Mouse (Mus musculus) cerebellum, adult 9-11 months (tissue): ENCODE measurements around the gene Prickle2.

ENCODE experiments used
- DNase-seq: peaks from one replicate; pipeline ENCODE4 v3.0.0; 2022

Prickle2 gene

DNA sequence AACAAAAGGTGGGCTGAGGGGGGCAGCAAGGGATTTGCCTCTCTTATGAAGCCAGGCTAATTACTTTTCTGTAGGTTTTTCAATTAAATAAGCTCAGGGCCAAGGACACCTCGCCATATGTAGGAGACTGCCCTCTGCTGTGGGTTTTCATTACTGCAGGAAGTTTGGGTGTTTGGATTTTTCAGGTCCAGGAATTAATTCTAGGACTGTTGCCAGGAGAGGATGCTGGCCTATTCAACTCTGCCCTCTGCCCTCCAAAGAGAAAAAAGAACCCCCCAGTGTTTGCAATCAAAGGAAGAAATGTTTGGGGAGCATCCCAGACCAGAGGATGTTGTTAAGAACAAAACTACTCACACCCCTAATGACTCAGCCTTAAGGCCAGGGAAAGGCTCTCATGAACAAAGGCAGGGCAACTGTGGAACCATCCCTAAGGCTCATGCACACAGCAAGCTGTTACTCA is 40.4 kb downstream of the Prickle2 start:
- DNase-seq = peak; percentile 45

GRCm38 (mm10) chr6:92663885-92664284 is 42.1 kb downstream of the Prickle2 start:
- no peak for DNase-seq

- no peak for DNase-seq
Observed at GRCm38 (mm10) chr6:92663433-92663832, 42.5 kb downstream of the Prickle2 start.

GRCm38 (mm10) chr6:92649063-92649462 is 56.9 kb downstream of the Prickle2 start:
- DNase-seq = no peak

DNA sequence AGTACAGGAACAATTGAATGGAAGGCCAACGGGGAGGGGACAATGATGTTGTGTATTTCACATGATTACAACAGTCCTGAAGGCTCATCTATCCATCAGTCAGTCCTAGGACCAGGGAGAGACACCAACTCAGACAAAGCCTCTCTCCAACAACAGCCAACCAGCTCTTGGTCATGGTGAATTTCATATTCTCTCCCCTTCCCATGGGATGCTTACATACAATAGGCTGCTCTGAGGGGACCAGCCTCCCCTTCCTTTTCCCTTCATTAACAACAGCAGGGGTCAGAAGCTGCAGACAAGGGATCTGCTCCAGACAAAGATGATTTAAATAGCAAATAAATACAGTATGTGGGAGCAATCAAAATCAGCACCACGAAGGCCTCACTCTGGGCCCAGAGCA is 57.4 kb downstream of the Prickle2 start:
- DNase-seq = no peak

GRCm38 (mm10) chr6:92642929-92643328 is 63.0 kb downstream of the Prickle2 start:
- DNase-seq = no peak

DNA sequence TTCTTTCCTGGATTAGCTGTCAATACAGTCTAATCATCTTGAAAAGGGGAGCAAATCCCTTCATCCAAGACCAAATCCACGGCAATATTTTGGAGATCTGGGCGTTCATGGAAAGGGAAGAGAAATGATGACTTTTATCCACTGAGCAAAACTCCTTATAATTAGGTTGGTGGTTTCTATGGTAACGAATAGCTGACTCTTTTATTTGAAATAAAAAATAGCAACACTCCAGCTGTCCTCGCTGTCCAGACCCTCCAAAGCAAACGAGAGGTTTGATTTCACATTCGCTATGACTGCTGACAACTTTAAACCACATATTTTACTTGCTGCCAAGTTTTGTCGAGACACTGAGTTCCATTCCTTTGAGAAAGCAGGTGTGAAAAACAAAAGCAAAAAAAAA is 64.0 kb downstream of the Prickle2 start:
- DNase-seq = no peak

DNA sequence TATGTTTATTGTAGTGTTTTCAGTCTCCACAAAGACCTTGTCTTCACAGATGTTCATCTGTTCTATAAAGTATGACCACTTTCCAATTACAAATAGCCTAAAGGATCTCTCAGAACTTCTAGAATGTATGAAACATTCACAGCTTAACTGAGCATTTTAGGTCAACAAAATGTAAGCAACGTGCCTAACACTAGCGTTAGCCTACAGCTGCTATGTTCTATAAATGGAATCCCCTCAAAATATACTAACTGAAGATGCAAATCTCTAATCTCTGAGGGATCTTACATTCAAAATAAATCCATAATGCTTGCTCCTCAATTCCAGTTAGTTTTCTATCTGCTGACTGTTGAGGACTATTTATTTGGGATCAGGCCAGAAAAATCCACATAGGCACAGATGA is 65.1 kb downstream of the Prickle2 start:
- DNase-seq = no peak

DNA sequence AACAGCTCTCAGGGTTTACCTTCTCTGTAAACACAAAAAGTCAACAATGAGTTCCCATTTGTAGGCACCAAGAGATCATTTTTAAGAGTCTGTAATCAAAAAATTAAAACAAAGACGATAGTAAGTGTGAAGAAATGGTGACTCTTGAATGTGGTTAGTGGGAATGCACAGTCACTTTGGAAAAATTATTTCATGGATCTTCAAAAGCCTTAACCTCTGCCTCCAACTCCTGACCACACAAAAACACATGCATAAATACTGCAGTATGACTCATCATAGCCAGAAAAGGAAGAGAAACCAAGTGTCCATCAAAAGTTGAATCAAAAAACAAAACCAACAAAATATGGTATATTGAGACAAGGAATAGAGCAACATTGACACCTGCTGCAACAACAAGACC is 69.5 kb downstream of the Prickle2 start:
- DNase-seq = no peak

- DNase-seq = no peak
Observed at GRCm38 (mm10) chr6:92634876-92635468, 71.0 kb downstream of the Prickle2 start.

- DNase-seq = no peak
Observed at GRCm38 (mm10) chr6:92630991-92631390, 75.0 kb downstream of the Prickle2 start.

DNA sequence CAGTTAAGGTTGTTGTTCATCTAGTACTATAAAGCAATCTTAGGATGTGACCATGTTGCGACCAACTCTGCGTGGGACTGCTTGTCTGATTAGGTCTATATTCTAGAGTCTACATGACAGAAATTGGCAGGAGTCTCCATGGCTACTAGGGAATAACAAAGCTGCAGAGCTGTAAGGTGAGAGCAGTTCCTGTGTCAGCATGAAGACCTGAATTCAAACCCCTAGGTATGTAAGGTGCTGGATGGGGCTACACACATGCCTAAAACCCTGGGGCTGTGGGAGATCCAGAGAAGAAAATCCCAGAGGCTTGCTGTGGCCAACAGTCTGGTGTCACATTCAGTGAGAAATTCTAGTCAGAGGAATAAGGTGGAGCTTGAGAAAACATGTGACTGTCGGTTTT is 78.2 kb downstream of the Prickle2 start:
- DNase-seq = no peak

DNA sequence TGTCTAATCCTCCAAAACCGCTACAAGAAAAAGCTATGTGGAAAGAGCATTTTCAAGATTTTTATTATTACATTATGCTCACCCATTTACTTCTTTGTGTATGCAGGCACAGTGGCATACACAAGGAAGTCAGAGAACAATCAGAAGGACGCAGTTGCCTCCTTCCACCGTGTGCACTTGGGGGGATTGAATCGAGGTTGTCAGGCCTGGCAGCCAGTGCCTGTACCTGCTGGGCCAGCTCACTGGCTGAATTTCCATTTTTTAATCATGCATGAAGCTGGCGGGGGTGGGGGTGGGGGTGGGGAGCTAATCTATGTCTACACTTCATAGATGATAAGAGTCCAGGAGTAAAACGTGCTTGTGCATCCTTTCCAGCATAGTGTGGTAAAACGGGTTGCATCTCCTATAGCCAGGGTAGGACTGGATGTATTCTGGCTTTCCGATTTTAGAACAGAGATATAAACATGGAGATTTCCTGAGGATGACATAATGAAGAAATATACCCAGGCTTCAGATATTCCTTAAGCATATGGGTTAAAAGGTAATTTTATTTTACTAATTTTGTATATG is 78.8 kb downstream of the Prickle2 start:
- no peak for DNase-seq

DNA sequence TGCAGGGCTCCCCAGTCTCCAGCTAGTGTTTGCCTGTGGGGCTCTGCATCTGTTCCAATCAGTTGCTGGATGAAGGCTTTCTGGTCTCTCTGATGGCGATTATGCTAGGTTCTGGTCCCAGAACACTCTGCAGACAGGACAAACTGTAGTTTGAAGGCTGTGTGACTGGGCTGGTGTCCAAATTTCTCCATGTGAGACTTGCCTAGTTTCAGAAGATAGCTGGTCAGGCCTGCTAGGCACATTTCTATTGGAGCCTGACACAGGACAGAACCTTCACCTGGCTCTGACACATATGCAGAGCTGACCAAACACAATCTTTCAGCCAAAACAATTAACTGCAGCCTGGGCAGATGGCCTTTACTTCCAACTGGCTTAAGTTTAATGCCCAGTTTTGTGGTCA is 80.0 kb downstream of the Prickle2 start:
- no peak for DNase-seq

DNA sequence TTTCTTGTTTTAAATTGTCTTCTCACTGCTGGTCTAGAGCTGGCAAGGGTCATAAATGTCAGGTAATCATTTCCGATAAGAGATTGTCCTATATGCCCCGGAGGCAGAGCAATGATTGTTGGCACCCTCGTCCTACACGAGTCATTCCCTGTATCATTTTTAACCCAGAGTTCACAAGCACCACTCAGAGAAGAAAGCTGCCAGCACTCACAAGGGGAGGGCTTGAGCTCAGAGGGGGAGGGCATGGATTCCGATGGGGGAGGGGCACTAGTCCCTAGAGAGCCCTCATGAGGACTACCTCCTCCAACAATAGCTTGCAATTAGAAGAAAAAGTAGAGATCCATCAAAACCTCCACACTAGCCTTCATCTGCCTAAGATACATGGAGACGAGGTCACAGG is 81.6 kb downstream of the Prickle2 start:
- DNase-seq = no peak

- DNase-seq = no peak
Observed at GRCm38 (mm10) chr6:92617183-92617582, 88.8 kb downstream of the Prickle2 start.

DNA sequence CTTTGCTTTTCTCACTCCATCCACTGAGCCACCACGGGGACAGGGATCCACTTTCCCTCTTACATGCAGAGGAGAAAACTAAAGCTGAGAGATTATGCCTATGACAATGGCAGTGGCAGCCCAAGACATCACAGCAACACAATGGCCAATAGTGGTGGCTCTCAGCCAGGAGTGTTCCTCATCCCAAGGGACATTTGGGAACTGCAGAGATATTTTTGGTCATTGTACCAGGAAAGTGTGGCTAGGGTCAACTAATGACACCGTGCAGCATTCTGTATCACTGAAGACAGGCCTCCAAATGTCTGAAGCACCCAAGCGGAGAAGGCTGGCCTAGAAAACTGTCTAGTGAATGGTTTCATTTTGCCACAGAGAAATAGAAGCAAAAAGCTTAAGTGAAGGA is 91.2 kb downstream of the Prickle2 start:
- no peak for DNase-seq

DNA sequence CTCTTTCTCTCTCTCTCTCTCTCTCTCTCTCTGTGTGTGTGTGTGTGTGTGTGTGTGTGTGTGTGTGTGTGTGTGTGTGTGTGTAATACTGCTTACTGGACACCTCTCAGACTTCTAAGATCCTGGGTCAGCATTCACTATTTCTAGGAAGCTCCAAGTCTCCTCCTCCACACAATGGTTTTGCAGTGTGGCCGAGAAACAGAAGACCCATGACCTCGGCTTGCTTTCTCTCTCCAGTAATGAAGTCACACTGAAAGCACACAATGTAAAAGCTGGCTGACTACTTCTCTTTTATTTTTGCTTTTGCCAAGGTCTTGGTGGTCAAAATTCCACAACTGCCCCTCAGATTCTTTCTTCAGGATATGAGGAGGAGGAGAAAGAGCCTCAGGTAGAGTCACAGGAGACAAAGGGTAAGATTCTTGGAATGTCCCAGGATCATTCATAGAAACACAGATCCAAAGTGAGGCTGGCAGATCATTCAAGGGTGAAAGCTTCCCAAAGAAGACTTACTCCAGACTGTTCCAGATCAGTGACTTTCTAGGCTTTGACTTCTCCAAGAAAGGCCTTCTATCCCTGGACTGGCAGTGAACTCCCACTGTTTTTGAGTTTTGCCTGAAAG is 93.7 kb downstream of the Prickle2 start:
- no peak for DNase-seq

GRCm38 (mm10) chr6:92609682-92610235 is 96.2 kb downstream of the Prickle2 start:
- DNase-seq = no peak

DNA sequence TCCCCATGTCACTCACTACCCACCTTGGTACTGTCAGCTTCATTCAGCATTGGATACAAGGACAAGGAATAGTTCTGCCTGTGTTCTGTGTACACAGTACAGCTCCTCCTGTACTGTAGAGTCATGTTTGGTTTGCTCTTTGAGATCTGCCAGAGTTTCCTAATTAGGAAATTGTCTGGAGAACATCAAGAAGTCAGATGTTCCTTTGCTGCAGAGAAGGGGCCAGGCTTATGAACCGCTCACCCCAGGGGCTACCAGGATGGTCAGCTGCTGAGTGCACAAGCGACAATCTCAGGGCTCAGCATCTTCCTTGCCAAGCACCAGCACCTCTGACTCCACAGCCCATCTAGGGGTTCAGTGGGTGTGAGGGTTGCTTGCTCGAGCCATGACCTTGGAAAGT is 96.9 kb downstream of the Prickle2 start:
- no peak for DNase-seq

DNA sequence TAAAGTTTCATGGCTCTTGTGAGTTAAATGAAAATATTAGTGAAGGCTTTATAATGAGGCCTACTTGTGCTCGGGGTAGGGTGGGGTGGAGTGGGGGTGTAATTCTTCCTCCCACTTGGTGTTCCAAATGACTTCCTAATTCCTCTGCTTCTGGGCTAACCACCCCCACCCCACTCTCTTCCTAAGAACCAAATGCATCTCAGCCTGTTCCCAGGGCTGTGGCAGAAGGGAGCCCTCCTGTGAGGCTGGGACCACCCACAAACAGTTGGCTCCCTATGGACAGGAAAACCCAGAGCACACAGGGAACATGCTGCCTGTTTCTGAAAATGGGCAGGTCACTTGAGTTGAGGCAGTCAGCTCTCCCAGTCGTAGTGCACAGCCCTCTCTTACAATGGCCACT is 100.8 kb downstream of the Prickle2 start:
- DNase-seq = no peak

DNA sequence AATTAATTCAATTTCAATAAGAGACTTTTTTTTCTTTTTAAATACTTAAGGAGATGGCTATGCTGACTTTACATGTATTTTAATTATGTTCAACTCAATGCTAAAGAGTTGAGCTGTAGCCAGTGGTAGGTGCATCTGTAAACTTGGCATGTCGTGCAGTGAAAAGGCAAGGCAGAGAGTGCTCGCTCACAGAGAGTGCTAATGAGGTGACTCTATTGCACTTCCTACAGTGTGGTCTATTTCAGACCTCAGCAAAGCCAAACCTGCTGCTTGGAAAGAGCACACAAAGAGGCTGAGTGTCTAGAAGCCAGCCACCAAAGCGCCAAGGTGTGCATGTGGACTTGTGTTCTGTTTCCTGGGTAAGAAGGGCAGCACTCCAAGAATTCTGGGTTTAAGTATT is 109.6 kb downstream of the Prickle2 start:
- no peak for DNase-seq

DNA sequence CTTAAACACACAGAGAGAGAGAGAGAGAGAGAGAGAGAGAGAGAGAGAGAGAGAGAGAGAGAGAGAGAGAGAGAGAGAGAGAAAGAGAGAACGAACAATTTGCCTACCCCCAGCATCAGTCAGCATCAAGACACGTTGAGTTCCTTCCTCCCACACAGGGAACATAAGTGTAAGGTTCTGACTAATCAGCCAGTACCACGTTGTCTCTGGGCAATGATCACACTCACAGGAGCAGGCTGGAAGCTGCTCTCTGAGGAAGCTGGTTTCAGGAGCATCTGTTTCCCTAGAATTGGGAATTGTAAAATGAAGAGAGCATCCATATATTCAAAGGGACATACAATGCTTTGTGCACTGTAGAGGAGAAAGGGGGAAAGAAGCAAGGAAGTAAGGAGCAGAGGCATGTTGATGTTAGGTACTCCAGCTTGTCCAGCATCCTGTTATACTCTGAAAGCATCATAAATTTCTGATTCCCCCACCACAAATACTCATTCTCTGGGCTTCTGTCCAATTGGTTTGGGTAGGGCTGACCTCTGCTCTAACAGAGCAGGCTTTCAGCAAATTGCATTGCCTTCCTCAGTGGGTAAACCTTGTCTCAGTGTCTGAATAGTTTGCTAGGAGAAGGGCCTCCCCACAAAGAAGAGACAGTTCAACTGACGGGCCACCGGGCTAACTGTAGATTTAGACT is 116.4 kb downstream of the Prickle2 start:
- DNase-seq = no peak

- DNase-seq = no peak
Observed at GRCm38 (mm10) chr6:92584026-92584425, 121.9 kb downstream of the Prickle2 start.
